Comparison of ENCODE assay signal across 9 mouse cellular contexts in the genomic region with DNA sequence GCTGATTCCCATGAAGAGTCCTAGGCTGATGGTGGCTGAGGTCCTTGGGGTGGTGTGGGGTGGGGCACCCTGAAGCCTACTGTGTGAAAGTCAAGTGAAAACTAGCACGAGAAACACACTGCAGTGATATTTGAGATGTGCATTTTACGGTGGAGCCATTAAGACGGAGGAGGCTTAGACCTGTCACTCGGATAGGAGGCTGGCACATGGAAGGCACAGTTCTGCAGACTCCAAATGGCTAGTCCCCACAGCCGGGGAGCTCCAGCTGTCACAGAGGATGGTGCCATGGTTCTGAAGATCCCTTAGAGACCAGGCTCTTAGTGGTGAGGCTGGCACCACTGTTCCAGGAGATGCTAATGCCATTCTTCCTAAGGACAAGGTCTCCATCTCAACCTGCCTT. TPM values are rescaled to one million over a fixed set of nuclear protein-coding genes. Genes with fewer than 3 reads are reported as not detected.
DNase-seq lines count a peak whose midpoint lies in the region; ATAC-seq and TF ChIP-seq lines count a peak whose summit lies in the region.
"Had no signal": no experiment of that assay in that cellular context is flagged by ENCODE, and none has a peak within 500 bp of the region (broad histone marks: within the 10 kb centered on the region; RNA-seq: fewer than 3 reads in every experiment).

No protein-coding gene starts in this region.

- TF ChIP-seq CTCF in testis, adult 2 months (IDR thresholded peaks at IDR 0.05; ENCODE audit: control insufficient read depth, insufficient read depth, insufficient replicate concordance, low read depth, low read length), result no peak

- H3K4me2 ChIP-seq in forebrain, embryonic 11.5 days (ENCODE audit: low read depth, low read length, severe bottlenecking), result no peak overlapping the region
- H3K4me2 ChIP-seq in kidney, embryonic 15.5 days, result no peak overlapping the region

- H3K4me3 ChIP-seq in forebrain, embryonic 10.5 days, result no peak overlapping the region
- no peak overlapping the region for H3K4me3 ChIP-seq in forebrain, embryonic 11.5 days (ENCODE audit: low read depth, low read length)
- peak overlapping the region; percentile 2; the same call in 1 of the 2 replicates for H3K4me3 ChIP-seq in kidney, embryonic 15.5 days (replicated peaks)
- H3K4me3 ChIP-seq in testis, adult 2 months (ENCODE audit: control insufficient read depth, low read depth, low read length), result peak overlapping the region; percentile 68

- no peak overlapping the region for H3K9ac ChIP-seq in forebrain, embryonic 11.5 days (ENCODE audit: low read length)
- H3K9ac ChIP-seq in kidney, embryonic 15.5 days, result no peak overlapping the region

- no peak for ATAC-seq in forebrain, embryonic 11.5 days (replicated peaks; ENCODE audit: low FRiP score)
- no peak for ATAC-seq in kidney, embryonic 15.5 days (replicated peaks; ENCODE audit: low FRiP score)
- ATAC-seq: inflammation-experienced regulatory T-cells, adult 6 months had no signal

- TF ChIP-seq POLR2A in testis, adult 2 months (IDR thresholded peaks at IDR 0.05; ENCODE audit: control insufficient read depth, low read depth, low read length), result no peak

- WGBS in forebrain, embryonic 10.5 days, result 87% methylated on average over 5 of the region's 5 CpGs
- WGBS in forebrain, embryonic 11.5 days, result 88% methylated on average over 5 of the region's 5 CpGs
- 31% methylated on average over 5 of the region's 5 CpGs for WGBS in kidney, embryonic 15.5 days

- peaks cover 52% of the 10 kb centered on the region for H3K36me3 ChIP-seq in forebrain, embryonic 10.5 days (replicated peaks)
- no peaks in the 10 kb centered on the region; the same call in 1 of the 2 replicates for H3K36me3 ChIP-seq in forebrain, embryonic 11.5 days (ENCODE audit: control insufficient read depth, insufficient read depth, low read length)
- H3K36me3 ChIP-seq in kidney, embryonic 15.5 days, result peaks cover 21% of the 10 kb centered on the region
- no peaks in the 10 kb centered on the region for H3K36me3 ChIP-seq in testis, adult 2 months (ENCODE audit: control insufficient read depth, insufficient read depth, low read length)

- no peaks in the 10 kb centered on the region; the same call in 1 of the 2 replicates for H3K27me3 ChIP-seq in forebrain, embryonic 10.5 days (ENCODE audit: poor library complexity, severe bottlenecking)
- H3K27me3 ChIP-seq in forebrain, embryonic 11.5 days (ENCODE audit: control insufficient read depth, insufficient read depth, low read length), result no peaks in the 10 kb centered on the region
- H3K27me3 ChIP-seq in kidney, embryonic 15.5 days, result no peaks in the 10 kb centered on the region
- H3K27me3 ChIP-seq in testis, adult 2 months (ENCODE audit: control insufficient read depth, insufficient read depth, low read length), result no peaks in the 10 kb centered on the region

- no peak for DNase-seq in forebrain, embryonic 10.5 days (ENCODE audit: extremely low spot score, low spot score)
- no peak for DNase-seq in forebrain, embryonic 11.5 days (ENCODE audit: low spot score)
- no peak for DNase-seq in kidney, adult 11 months
- DNase-seq in testis, postnatal 14 days (ENCODE audit: low spot score), result no peak
- no peak for DNase-seq in thymus, postnatal 4 days
- no peak for DNase-seq in testis, postnatal 10 days (ENCODE audit: low spot score)

- H3K4me1 ChIP-seq in forebrain, embryonic 10.5 days, result peaks cover 71% of the 10 kb centered on the region
- peaks cover 31% of the 10 kb centered on the region for H3K4me1 ChIP-seq in forebrain, embryonic 11.5 days (replicated peaks; ENCODE audit: control insufficient read depth, insufficient read depth, low read length)
- H3K4me1 ChIP-seq in kidney, embryonic 15.5 days, result peaks cover 44% of the 10 kb centered on the region
- peaks cover 30% of the 10 kb centered on the region for H3K4me1 ChIP-seq in testis, adult 2 months (ENCODE audit: control insufficient read depth, insufficient read depth, low read length)

- no peaks in the 10 kb centered on the region for H3K9me3 ChIP-seq in forebrain, embryonic 10.5 days
- no peaks in the 10 kb centered on the region for H3K9me3 ChIP-seq in forebrain, embryonic 11.5 days (ENCODE audit: control insufficient read depth, low read length)
- H3K9me3 ChIP-seq in kidney, embryonic 15.5 days (replicated peaks), result no peaks in the 10 kb centered on the region

- H3K27ac ChIP-seq in forebrain, embryonic 10.5 days, result peak overlapping the region; percentile 62
- no peak overlapping the region; the same call in 1 of the 2 replicates for H3K27ac ChIP-seq in forebrain, embryonic 11.5 days (ENCODE audit: low read depth, low read length)
- peak overlapping the region; percentile 96 for H3K27ac ChIP-seq in kidney, embryonic 15.5 days
- no peak overlapping the region; the same call in 1 of the 2 replicates for H3K27ac ChIP-seq in testis, adult 2 months (ENCODE audit: control insufficient read depth, insufficient read depth, low read depth, low read length)

RNA-seq across cellular contexts. Expression of gene Plxnb2, which starts 2.3 kb away (rescaled TPM):
- 144 and 155 TPM in 2 replicates for polyA plus RNA-seq in forebrain, embryonic 10.5 days (2016; fragmentation: Nextera tagmentation; extraction: Ambion mirVana)
- polyA plus RNA-seq in forebrain, embryonic 11.5 days (2014; fragmentation: Nextera tagmentation; extraction: Ambion mirVana), result 162 and 176 TPM in 2 replicates
- 138 and 160 TPM in 2 replicates for polyA plus RNA-seq in kidney, embryonic 15.5 days (2015; fragmentation: Nextera tagmentation; extraction: Ambion mirVana)
- 91.0 and 107 TPM in 2 replicates for polyA plus RNA-seq in testis, adult 2 months (2012; rRNA removed)

RNA-seq across cellular contexts. Expression of gene Dennd6b, which starts 13.5 kb away (rescaled TPM):
- polyA plus RNA-seq in forebrain, embryonic 10.5 days (2016; fragmentation: Nextera tagmentation; extraction: Ambion mirVana), result 26.4 and 27.7 TPM in 2 replicates
- polyA plus RNA-seq in forebrain, embryonic 11.5 days (2014; fragmentation: Nextera tagmentation; extraction: Ambion mirVana), result 26.7 and 27.5 TPM in 2 replicates
- 17.0 and 19.2 TPM in 2 replicates for polyA plus RNA-seq in kidney, embryonic 15.5 days (2015; fragmentation: Nextera tagmentation; extraction: Ambion mirVana)
- 55.5 and 58.5 TPM in 2 replicates for polyA plus RNA-seq in testis, adult 2 months (2012; rRNA removed)

RNA-seq across cellular contexts. Expression of gene Ppp6r2, which starts 28.5 kb away (rescaled TPM):
- 24.2 and 28.8 TPM in 2 replicates for polyA plus RNA-seq in forebrain, embryonic 10.5 days (2016; fragmentation: Nextera tagmentation; extraction: Ambion mirVana)
- polyA plus RNA-seq in forebrain, embryonic 11.5 days (2014; fragmentation: Nextera tagmentation; extraction: Ambion mirVana), result 45.1 and 49.2 TPM in 2 replicates
- polyA plus RNA-seq in kidney, embryonic 15.5 days (2015; fragmentation: Nextera tagmentation; extraction: Ambion mirVana), result 22.7 and 26.9 TPM in 2 replicates
- 49.8 and 59.3 TPM in 2 replicates for polyA plus RNA-seq in testis, adult 2 months (2012; rRNA removed)

RNA-seq across cellular contexts. Expression of gene Mapk11, which starts 33.4 kb away (rescaled TPM):
- polyA plus RNA-seq in forebrain, embryonic 10.5 days (2016; fragmentation: Nextera tagmentation; extraction: Ambion mirVana), result 35.7 and 36.3 TPM in 2 replicates
- polyA plus RNA-seq in forebrain, embryonic 11.5 days (2014; fragmentation: Nextera tagmentation; extraction: Ambion mirVana), result 43.2 and 47.6 TPM in 2 replicates
- polyA plus RNA-seq in kidney, embryonic 15.5 days (2015; fragmentation: Nextera tagmentation; extraction: Ambion mirVana), result 15.4 and 16.5 TPM in 2 replicates
- polyA plus RNA-seq in testis, adult 2 months (2012; rRNA removed), result 2.0 and 2.6 TPM in 2 replicates

RNA-seq across cellular contexts. Expression of gene Mapk12, which starts 42.3 kb away (rescaled TPM):
- 34.9 and 38.4 TPM in 2 replicates for polyA plus RNA-seq in forebrain, embryonic 10.5 days (2016; fragmentation: Nextera tagmentation; extraction: Ambion mirVana)
- 26.9 and 29.8 TPM in 2 replicates for polyA plus RNA-seq in forebrain, embryonic 11.5 days (2014; fragmentation: Nextera tagmentation; extraction: Ambion mirVana)
- polyA plus RNA-seq in kidney, embryonic 15.5 days (2015; fragmentation: Nextera tagmentation; extraction: Ambion mirVana), result 14.8 and 16.7 TPM in 2 replicates
- polyA plus RNA-seq in testis, adult 2 months (2012; rRNA removed), result 0.79 and 1.0 TPM in 2 replicates

Comparison
In these comparisons a context has a peak if more than half of its experiments do, and no peak if none do; other contexts are left out.
1. H3K27ac ChIP-seq: peak in forebrain, embryonic 10.5 days (single experiment) and kidney, embryonic 15.5 days (single experiment); none in forebrain, embryonic 11.5 days (single experiment) and testis, adult 2 months (single experiment).
2. H3K4me3 ChIP-seq: peak in kidney, embryonic 15.5 days (single experiment) and testis, adult 2 months (single experiment); none in forebrain, embryonic 10.5 days (single experiment) and forebrain, embryonic 11.5 days (single experiment).